Mouse (Mus musculus): Measurements from ENCODE around the gene Vps8. TPM values are rescaled to one million over a fixed set of nuclear protein-coding genes. Genes with fewer than 3 reads are reported as not detected.

Gene Vps8
- total and polyA plus RNA-seq, 3 experiments: 13.6 to 17.6 (median 15.9) TPM

GRCm38 (mm10) chr16:21497627-21498026 lies 74.7 kb downstream of the Vps8 start:
- no peaks in the 10 kb centered on the region for H3K27me3 ChIP-seq (replicated peaks)
- H3K27ac ChIP-seq (ENCODE audit: insufficient read depth, low read depth): no peak overlapping the region
- no peaks in the 10 kb centered on the region for H3K9me3 ChIP-seq (replicated peaks; ENCODE audit: low read length)
- no peaks in the 10 kb centered on the region for H3K79me2 ChIP-seq (replicated peaks; ENCODE audit: control insufficient read depth, extremely low read depth, insufficient read depth, poor library complexity, severe bottlenecking)
- H3K4me3 ChIP-seq (replicated peaks in 1 of 3; ENCODE audit: low read depth in 2 of 3, low read length in 2 of 3, poor library complexity in 1 of 3): no peak overlapping the region
- dilution Hi-C loops (cut with MboI; ENCODE audit: extremely low pct_ligation_motif_present, extremely low pct_unique_long_range_greater_than_20kb, low sequenced_read_pairs): no loop called here
- H3K36me3 ChIP-seq (replicated peaks in 1 of 2; ENCODE audit: control insufficient read depth in 1 of 2, insufficient read depth in 1 of 2, low read length in 1 of 2): peaks cover 0 to 34% of the 10 kb centered on the region in 2 experiments
- TF ChIP-seq SMC3 (IDR thresholded peaks at IDR 0.05; ENCODE audit: low read depth, low read length) (peak; percentile 9; the same call in 1 of the 2 replicates), MAFK (IDR thresholded peaks at IDR 0.05; ENCODE audit: insufficient replicate concordance, low read length) (no peak), JUN (IDR thresholded peaks at IDR 0.05; ENCODE audit: insufficient read depth, low read depth, low read length) (no peak), ELF1 (IDR thresholded peaks at IDR 0.05; ENCODE audit: low read depth, low read length) (no peak), KAT2A (IDR thresholded peaks at IDR 0.05; ENCODE audit: insufficient replicate concordance, low read length) (no peak), JUND (conservative IDR thresholded peaks at IDR 0.05; ENCODE audit: low read depth, low read length) (no peak)
- H3K4me1 ChIP-seq (ENCODE audit: control insufficient read depth in 1 of 2, insufficient read depth in 2 of 2): peaks cover 6 to 68% of the 10 kb centered on the region in 2 experiments
- in situ Hi-C loops (cut with MboI; ENCODE audit: low pct_ligation_motif_present, low pct_unique_long_range_greater_than_20kb, low sequenced_read_pairs): no loop called here
- no peak overlapping the region for H3K4me2 ChIP-seq (ENCODE audit: insufficient read depth, low read depth, poor library complexity, severe bottlenecking)
- H3K9ac ChIP-seq (ENCODE audit: insufficient read depth, low read depth): no peak overlapping the region
- no peak for DNase-seq (ENCODE audit: extremely low read depth)

- Histone ChIP-seq H3K27ac (ENCODE audit: insufficient read depth, low read depth) (no peak overlapping the region), H3K9ac (ENCODE audit: insufficient read depth, low read depth) (no peak overlapping the region), H3K4me3 (replicated peaks in 1 of 3; ENCODE audit: low read depth in 2 of 3, low read length in 2 of 3, poor library complexity in 1 of 3) (no peak overlapping the region), H3K36me3 (replicated peaks in 1 of 2; ENCODE audit: control insufficient read depth in 1 of 2, insufficient read depth in 1 of 2, low read length in 1 of 2) (peaks cover 0 to 37% of the 10 kb centered on the region in 2 experiments), H3K9me3 (replicated peaks; ENCODE audit: low read length) (no peaks in the 10 kb centered on the region), H3K79me2 (replicated peaks; ENCODE audit: control insufficient read depth, extremely low read depth, insufficient read depth, poor library complexity, severe bottlenecking) (no peaks in the 10 kb centered on the region), H3K4me1 (ENCODE audit: control insufficient read depth in 1 of 2, insufficient read depth in 2 of 2) (peaks cover 6 to 55% of the 10 kb centered on the region in 2 experiments), H3K4me2 (ENCODE audit: insufficient read depth, low read depth, poor library complexity, severe bottlenecking) (no peak overlapping the region), H3K27me3 (replicated peaks) (no peaks in the 10 kb centered on the region)
- DNase-seq (ENCODE audit: extremely low read depth): no peak
- dilution Hi-C loops (cut with MboI; ENCODE audit: extremely low pct_ligation_motif_present, extremely low pct_unique_long_range_greater_than_20kb, low sequenced_read_pairs) (no loop called here), in situ Hi-C loops (cut with MboI; ENCODE audit: low pct_ligation_motif_present, low pct_unique_long_range_greater_than_20kb, low sequenced_read_pairs) (no loop called here)
- TF ChIP-seq MEF2A (IDR thresholded peaks at IDR 0.05; ENCODE audit: borderline replicate concordance, low read depth, low read length) (peak; percentile 93), EP300 (IDR thresholded peaks at IDR 0.05; ENCODE audit: low read length) (0 out of 2 replicates have a peak, but pooled peaks have one; percentile 17), ZC3H11A (IDR thresholded peaks at IDR 0.05; ENCODE audit: low read depth, low read length) (no peak), ZNF384 (IDR thresholded peaks at IDR 0.05; ENCODE audit: low read depth, low read length) (peak; percentile 63), SIN3A (IDR thresholded peaks at IDR 0.05; ENCODE audit: low read length) (no peak), JUND (conservative IDR thresholded peaks at IDR 0.05; ENCODE audit: low read depth, low read length) (peak; percentile 46; the same call in 1 of the 2 replicates), BHLHE40 (IDR thresholded peaks at IDR 0.05; ENCODE audit: low read depth, low read length) (no peak), JUN (IDR thresholded peaks at IDR 0.05; ENCODE audit: insufficient read depth, low read depth, low read length) (peak; percentile 54; the same call in 1 of the 2 replicates), ETS1 (conservative IDR thresholded peaks at IDR 0.05; ENCODE audit: low read depth, low read length) (peak; percentile 60)
These were observed 76.1 kb downstream of the Vps8 start for GRCm38 (mm10) chr16:21498984-21499383.

All from CH12.LX (cell line).